Mouse (Mus musculus) retina, adult 2 months (tissue): ENCODE data around the gene 9430015G10Rik.
"Not testable (repeated sequence)": the region's sequence is repeated elsewhere in the genome, so short reads cannot be mapped to it uniquely, and the experiment has no call there.

Source experiments
- DNase-seq: peaks from one replicate; pipeline ENCODE4 v3.0.0-alpha.2; 2012; ENCODE audit warnings: low read depth, low spot score

9430015G10Rik gene

GRCm38 (mm10) chr4:156097770-156098366, 11.9 kb upstream of the 9430015G10Rik start:
- no peak for DNase-seq

- DNase-seq, result no peak
Measured at GRCm38 (mm10) chr4:156099427-156099826, 10.4 kb upstream of the 9430015G10Rik start.

DNA sequence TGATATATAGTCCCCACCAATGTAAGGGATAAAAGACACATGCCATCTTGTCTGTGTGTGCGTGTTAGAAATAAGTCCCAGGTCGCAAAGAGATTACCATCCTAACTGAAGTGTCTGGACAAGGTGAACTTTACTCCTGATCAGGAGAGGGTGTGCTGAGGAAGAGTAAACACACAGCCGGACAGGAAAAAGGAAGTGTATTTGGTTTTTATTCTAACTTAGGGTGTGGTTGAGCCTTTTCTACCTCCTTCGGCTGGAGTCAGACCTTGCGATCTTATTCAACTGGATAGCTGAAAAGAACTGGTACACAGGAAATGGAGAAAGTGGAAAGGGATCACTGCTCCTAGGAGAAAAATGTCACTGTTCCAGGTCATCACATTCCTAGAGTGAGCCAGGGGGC, 9.3 kb upstream of the 9430015G10Rik start:
- DNase-seq, result no peak

DNA sequence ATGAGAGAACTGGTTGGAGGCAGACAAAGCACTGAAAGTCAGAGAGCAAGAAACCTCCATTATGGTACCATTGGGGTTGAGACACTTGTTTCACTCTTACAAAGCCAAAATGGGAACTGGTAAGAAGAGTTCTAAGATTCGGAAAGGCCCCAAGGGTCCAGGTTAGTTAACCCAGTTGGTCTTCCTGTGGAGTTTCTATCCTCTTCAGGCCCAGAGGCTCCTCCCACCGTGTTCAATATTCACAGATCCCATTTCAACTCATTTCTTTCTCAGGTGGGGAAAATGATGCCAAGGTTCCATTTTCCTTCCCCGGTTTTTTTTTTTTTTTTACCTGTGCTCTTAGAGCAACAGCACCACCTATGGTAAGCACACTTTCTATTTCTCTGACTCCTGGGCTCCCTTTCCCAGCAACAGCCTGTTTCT, 8.3 kb upstream of the 9430015G10Rik start:
- no peak for DNase-seq

DNA sequence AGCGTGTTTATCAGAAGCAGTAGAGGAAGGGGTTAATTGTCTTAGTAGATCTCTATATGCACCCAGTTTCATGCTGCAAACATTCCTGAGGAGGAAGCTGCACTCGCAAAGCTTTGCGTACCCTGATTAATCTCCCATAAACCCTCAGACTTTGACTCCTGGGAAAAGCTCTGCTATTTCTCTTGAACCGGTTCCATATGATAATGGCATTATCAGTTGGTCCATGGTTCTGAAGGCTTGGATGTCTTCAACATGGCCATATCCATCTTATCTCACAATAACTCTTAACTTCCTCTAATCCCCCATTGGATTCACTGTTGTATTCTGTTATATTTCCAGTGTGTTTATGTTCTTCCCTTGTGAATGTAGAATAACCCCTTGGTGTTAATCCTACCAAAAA, 6.4 kb upstream of the 9430015G10Rik start:
- DNase-seq, result no peak

- DNase-seq, result no peak
Measured at GRCm38 (mm10) chr4:156108606-156109546, 906 bp upstream of the 9430015G10Rik start.

GRCm38 (mm10) chr4:156124077-156124476, 14.3 kb downstream of the 9430015G10Rik start:
- DNase-seq, result no peak

DNA sequence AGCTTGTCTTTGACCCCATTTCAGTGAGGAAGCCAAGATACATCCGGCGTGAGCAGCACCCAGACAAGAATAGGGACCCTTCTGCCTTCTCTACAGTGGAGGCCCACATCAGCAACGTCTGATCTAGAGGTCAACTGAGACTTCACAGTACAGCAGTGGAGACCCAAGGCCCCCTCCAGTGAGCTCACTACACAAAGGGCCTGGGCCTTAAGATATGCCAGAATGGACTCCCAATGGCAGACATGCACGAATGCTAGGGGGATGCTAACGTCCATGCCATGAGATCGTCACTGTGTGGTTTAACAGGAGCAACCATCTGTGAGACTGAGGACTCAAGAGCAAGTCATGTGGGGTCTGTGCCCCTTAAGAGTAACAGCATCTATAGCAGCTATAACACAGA, 15.6 kb downstream of the 9430015G10Rik start:
- DNase-seq, result no peak

DNA sequence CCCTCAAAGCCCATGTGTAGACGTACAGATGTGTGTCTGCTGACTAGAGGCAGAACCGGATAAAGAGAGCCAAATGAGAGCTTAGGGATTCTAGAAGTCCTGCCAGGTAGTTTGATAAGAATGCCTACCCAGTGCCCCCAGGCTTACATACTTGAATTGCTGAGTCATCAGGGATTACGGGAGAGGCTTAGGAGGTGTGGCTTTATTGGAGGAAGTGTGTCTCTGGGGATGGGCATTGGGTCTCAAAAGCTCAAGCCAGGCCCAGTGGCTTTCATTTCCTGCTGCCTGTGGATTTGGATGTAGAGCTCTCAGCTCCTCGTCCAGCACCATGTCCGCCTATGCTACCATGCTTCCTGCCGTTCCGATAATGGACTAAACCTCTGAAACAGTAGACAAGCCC, 17.1 kb downstream of the 9430015G10Rik start:
- DNase-seq, result no peak

GRCm38 (mm10) chr4:156128746-156129145, 19.0 kb downstream of the 9430015G10Rik start:
- no peak for DNase-seq

GRCm38 (mm10) chr4:156130436-156130835, 20.7 kb downstream of the 9430015G10Rik start, which contains the start of gene Rnf223:
Rnf223 (plus strand) TSS chr4:156130513.
- DNase-seq, result no peak

DNA sequence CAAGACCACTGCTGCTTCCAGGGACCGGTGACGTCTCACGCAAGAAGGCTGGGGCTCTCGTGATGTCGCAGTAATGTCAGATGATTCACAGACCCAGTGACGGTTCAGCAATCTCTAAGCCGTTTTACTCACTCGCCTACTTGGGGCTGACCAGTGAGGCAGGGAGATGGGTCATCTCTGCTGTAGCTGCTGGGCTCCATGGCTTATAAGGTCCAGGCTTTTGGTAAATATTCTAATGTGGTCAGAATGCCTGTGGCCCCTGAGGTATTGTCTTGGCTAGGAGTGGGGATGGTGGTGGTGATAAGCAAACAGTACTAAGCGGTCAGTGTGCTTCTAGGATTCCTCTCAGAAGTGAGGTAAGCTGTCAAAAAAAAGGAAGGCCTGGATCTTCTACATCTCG, 21.2 kb downstream of the 9430015G10Rik start:
- no peak for DNase-seq

DNA sequence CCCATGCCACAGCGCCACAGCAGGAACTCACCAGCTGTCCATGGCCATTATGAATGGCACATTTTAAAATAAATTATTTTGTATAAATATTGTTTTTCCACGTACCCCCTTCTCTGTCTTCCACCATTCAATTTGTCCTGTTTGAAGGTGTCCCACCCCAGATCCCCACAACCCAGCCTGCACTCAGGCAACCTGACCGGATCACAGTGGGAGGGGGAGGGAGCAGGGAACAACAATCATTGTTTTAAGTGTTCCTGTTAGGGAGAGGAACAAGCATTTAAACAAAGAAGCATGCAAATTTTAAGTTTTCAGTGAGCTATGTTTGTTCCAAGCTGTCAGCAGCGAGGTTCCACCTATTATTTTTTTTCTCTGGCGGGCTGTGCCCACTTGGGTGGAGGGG, 23.6 kb downstream of the 9430015G10Rik start:
- no peak for DNase-seq

DNA sequence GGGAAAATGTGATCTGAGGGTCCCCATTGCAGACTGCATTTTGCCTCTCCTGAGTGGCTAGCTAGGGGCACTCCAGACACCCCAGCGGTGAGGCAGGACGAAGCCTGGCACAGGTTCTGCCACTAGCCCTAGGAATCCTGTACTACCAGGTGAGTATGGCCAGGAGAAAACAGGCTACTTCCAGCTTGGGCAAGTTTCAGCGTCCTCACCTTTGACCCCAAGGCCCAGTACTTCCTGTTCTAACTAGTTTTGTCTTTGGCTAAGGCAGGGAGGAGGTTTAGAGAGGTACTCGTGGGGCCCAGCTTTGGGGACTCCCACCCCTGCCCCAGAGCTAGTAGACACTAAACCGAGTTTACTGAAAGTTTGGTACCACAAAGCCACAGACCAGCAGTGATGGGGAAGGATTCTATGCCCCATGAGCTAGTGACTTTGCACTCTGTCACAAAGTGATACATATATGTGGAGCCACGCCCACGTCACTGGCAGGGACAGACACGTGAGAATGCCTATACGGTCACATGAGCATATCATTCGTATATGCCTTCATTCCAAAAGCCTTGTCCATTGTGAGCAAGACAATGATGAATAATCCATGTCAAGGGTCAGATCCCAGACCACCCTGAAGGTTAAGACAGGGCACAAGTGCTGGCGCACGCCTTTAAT, 24.3 kb downstream of the 9430015G10Rik start:
- DNase-seq, result no peak

DNA sequence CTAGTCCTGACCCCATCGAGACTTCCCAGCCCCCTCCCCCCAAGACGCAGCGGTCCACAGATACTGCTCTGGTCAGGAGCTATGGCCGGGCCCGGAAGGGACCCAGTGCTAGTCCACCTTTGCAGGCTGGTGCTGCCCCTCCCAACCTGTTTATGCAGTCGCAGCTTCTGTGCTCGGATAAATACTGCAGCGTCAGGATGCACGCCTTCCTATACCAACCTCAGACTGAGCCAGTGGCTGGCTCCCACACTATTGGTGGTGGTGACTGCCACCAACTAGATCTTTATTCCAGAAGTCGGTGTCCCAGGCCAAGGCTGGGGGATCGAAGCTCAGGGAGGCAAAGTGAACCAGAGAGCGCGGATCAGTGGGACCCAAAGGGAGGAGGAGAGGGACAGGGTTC, 25.3 kb downstream of the 9430015G10Rik start:
- DNase-seq, result no peak

DNA sequence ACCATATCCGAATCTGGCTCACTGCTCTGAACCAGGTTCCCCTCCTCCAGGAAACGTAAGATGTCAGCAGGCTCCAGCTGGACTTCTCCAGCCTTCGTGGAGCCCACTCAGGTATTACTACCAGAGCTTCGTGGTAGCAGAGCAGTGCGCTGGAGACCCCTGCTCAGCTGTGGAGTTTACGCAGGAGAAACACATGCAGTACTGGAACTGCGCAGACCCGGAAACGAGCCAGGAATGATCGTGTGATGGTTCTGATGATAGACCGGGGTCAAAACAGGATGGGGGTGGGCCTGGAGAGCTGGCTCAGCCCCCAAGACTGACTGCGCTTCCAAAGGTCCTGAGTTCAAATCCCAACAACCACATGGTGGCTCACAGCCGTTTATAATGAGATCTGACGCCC, 26.0 kb downstream of the 9430015G10Rik start:
- no peak for DNase-seq

GRCm38 (mm10) chr4:156136285-156137100, 26.7 kb downstream of the 9430015G10Rik start:
- no peak for DNase-seq

DNA sequence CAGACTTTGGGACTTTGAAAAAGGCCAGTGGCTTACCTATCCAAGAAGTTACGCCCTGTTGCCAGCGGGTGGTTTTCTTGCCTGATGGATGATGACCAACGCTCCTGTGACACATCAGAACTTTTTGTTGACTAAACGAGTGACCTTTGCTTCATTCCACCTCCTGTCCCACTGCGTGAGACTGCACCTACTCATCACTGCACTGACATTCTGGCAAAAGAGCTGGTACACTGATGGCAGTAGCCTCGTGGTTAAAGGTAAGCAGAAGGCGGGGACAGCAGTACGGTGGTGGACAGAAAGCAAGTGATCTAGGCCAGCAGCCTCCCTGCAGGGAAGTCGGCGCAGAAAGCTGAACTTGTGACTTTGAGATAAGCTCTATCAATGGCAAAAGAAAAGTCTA, 41.1 kb downstream of the 9430015G10Rik start:
- not testable (repeated sequence) for DNase-seq

GRCm38 (mm10) chr4:156154771-156155170, 45.0 kb downstream of the 9430015G10Rik start:
- DNase-seq, result no peak

DNA sequence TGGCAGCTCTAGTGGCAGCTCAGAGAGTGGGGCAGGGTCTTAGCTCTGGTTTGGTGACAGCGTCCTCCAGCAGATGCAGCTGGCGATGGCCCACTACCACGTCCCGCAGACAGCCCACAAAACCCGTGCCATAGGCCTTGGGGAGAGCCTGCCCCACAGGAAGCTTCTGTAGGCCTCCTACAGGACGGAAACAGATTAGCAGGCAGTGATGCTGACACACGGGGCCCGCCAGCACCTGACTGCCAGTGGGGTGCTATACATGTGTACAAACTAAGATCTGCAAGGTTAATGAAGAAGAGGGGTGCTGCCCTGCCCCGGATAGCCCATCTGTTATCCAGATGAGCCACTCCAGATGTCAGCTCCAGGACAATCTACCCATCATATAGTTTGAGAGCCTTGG, 56.7 kb downstream of the 9430015G10Rik start:
- DNase-seq, result no peak

DNA sequence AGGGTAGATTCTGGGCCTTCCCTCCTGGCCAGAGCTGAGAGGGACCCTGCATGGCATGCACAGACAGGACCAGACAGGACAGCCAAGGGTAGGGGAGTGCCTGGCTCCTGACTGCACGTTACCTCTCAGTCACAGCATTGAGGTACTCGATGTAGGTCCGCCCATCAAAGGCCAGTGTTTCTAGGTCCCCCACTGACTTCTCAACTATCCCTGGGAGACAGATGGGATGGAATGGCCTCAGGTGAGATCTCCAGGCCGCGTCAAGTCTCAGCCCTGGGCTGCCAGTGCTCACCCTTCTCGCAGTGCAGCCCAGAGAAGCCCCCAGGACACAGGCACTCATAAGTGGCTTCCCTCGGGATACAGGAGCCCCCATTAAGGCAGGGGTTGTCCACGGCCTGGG, 58.8 kb downstream of the 9430015G10Rik start:
- no peak for DNase-seq
